8 mouse cellular contexts compared by ENCODE assay signal in the genomic region with DNA sequence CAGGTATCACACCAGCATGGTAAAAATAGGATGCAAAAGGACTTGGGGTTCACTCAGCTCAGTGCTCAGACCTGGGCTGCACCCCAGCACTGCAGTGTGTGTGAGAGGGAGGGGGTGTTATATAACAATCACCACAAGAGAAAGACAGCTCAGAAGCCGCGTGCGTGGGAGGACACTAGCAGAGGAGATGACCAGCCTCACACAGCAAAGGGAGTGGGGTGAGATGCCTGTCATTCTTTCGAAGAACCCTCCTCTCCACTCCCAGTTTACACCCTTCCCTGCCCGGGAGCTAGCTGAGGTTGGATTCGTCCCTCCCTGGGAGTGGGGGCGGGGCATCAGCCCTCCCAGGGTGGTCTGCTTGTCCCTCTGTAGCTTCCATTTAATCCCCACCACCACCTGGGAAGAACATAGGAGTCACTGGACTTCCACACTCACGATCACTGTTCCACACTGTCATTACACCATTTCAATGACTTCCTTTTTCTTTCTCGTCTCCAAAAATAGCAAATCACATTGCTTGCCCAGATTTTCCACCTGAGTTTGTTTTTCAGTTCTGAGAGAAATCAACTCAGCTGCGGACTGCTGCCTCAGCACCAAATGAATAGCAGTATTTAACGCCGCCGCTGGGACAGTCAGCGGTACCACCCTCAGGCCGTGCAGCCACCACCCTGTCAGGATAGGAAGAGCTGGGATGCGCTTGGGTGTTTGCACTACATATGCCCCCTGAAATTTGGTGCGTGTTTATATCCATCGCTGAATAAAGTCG. TPM values are rescaled to one million over a fixed set of nuclear protein-coding genes. Genes with fewer than 3 reads are reported as not detected.
DNase-seq lines count a peak whose midpoint lies in the region; ATAC-seq and TF ChIP-seq lines count a peak whose summit lies in the region.

No protein-coding gene starts in this region.

- H3K27ac ChIP-seq in forebrain, embryonic 13.5 days = no peak overlapping the region
- H3K27ac ChIP-seq in liver, embryonic 13.5 days = no peak overlapping the region

- WGBS in forebrain, embryonic 13.5 days = 3% methylated on average over 19 of the region's 19 CpGs
- WGBS in liver, embryonic 13.5 days (ENCODE audit: insufficient replicate concordance) = 9% methylated on average over 19 of the region's 19 CpGs

- 0 out of 2 replicates have a peak, but pooled peaks have one; percentile 13 for ATAC-seq in forebrain, embryonic 13.5 days
- ATAC-seq in liver, embryonic 13.5 days (ENCODE audit: low read depth) = no peak

- H3K9me3 ChIP-seq in forebrain, embryonic 13.5 days (replicated peaks) = no peaks in the 10 kb centered on the region
- no peaks in the 10 kb centered on the region for H3K9me3 ChIP-seq in liver, embryonic 13.5 days (replicated peaks)

- peaks cover 6% of the 10 kb centered on the region for H3K4me1 ChIP-seq in forebrain, embryonic 13.5 days
- peaks cover 15% of the 10 kb centered on the region for H3K4me1 ChIP-seq in liver, embryonic 13.5 days (replicated peaks)

- peak overlapping the region; percentile 3; the same call in 1 of the 2 replicates for H3K4me3 ChIP-seq in forebrain, embryonic 13.5 days
- H3K4me3 ChIP-seq in liver, embryonic 13.5 days (replicated peaks) = no peak overlapping the region
- H3K4me3 ChIP-seq in myocyte = no peak overlapping the region

- peaks cover 11% of the 10 kb centered on the region; the same call in 1 of the 2 replicates for H3K27me3 ChIP-seq in forebrain, embryonic 13.5 days
- peaks cover 14% of the 10 kb centered on the region for H3K27me3 ChIP-seq in liver, embryonic 13.5 days
- H3K27me3 ChIP-seq in myocyte (ENCODE audit: control insufficient read depth, insufficient read depth, insufficient read length) = no peaks in the 10 kb centered on the region

- no peaks in the 10 kb centered on the region for H3K79me2 ChIP-seq in myocyte (ENCODE audit: control insufficient read depth, insufficient read depth)

- no peak for TF ChIP-seq POLR2A in myocyte (IDR thresholded peaks at IDR 0.05; ENCODE audit: insufficient read length, low read depth)

- DNase-seq in B cell, adult 2 months = peak; percentile 35
- peak; percentile 10 for DNase-seq in adrenal gland, postnatal 25 days
- peak; percentile 47 to 64 for DNase-seq in heart, postnatal 10 days
- DNase-seq in kidney, postnatal 36 days = peak; percentile 38 to 50
- DNase-seq in liver, embryonic 13.5 days = no peak
- DNase-seq in thymus, postnatal 36 days = peak; percentile 14 to 18

- H3ac ChIP-seq in myocyte (ENCODE audit: control insufficient read depth, insufficient read length) = no peak overlapping the region

- no peaks in the 10 kb centered on the region for H3K36me3 ChIP-seq in forebrain, embryonic 13.5 days (ENCODE audit: poor library complexity, severe bottlenecking)
- H3K36me3 ChIP-seq in liver, embryonic 13.5 days = no peaks in the 10 kb centered on the region
- no peaks in the 10 kb centered on the region for H3K36me3 ChIP-seq in myocyte (ENCODE audit: control insufficient read depth, insufficient read depth)

- H3K4me2 ChIP-seq in forebrain, embryonic 13.5 days = peak overlapping the region; percentile 47
- peak overlapping the region; percentile 42 for H3K4me2 ChIP-seq in liver, embryonic 13.5 days
- H3K4me2 ChIP-seq in myocyte (ENCODE audit: low read depth) = peak overlapping the region; percentile 37

- intact Hi-C loops in heart, postnatal 10 days (cut with DNase I) = no loop called here

- peak overlapping the region; percentile 27; the same call in 1 of the 2 replicates for H3K9ac ChIP-seq in forebrain, embryonic 13.5 days
- H3K9ac ChIP-seq in liver, embryonic 13.5 days = 0 out of 2 replicates have a peak overlapping the region, but pooled peaks have one; percentile 22

TF ChIP-seq in myocyte, 11 proteins besides CTCF, POLR2A, EP300 and RAD21:
- peak in 1 of 3 experiments; percentile 5 for TF ChIP-seq MYOG (IDR thresholded peaks at IDR 0.05; ENCODE audit: control insufficient read depth in 1 of 3, insufficient read depth in 1 of 3, insufficient read length in 2 of 3, low read depth in 2 of 3)
- no peak for TF ChIP-seq TCF3 (IDR thresholded peaks at IDR 0.05; ENCODE audit: insufficient read length, low read depth)
- TF ChIP-seq POLR2AphosphoS2 (IDR thresholded peaks at IDR 0.05; ENCODE audit: insufficient read length, low read depth) = no peak
- no peak for TF ChIP-seq TCF12 (IDR thresholded peaks at IDR 0.05; ENCODE audit: insufficient read depth, poor library complexity, severe bottlenecking)
- TF ChIP-seq SRF (IDR thresholded peaks at IDR 0.05; ENCODE audit: control insufficient read depth, insufficient read length, low read depth) = no peak

RNA-seq across cellular contexts. Expression of gene Aak1, which starts 26.8 kb away (rescaled TPM):
- total RNA-seq in adrenal gland, postnatal 25 days (2021) = 93.8 and 99.7 TPM in 2 replicates
- 21.3 and 24.3 TPM in 2 replicates for polyA plus RNA-seq in forebrain, embryonic 13.5 days (2015; fragmentation: Nextera tagmentation; extraction: Ambion mirVana)
- 100 to 1,000 TPM in 1 of 2 experiments, 10 to 100 TPM in 1; 95.7 to 103 TPM for total RNA-seq in heart, postnatal 10 days (2021)
- 3.4 and 4.3 TPM in 2 replicates for polyA plus RNA-seq in liver, embryonic 13.5 days (2015; fragmentation: Nextera tagmentation; extraction: Ambion mirVana)
- 11.5 TPM for polyA plus RNA-seq in myocyte (2012; fragmentation: generic; extraction: Trizol)

RNA-seq across cellular contexts. Expression of gene Anxa4, which starts 29.1 kb away (rescaled TPM):
- total RNA-seq in adrenal gland, postnatal 25 days (2021) = 56.7 and 68.9 TPM in 2 replicates
- polyA plus RNA-seq in forebrain, embryonic 13.5 days (2015; fragmentation: Nextera tagmentation; extraction: Ambion mirVana) = 2.9 and 3.2 TPM in 2 replicates
- 10 to 100 TPM; 38.5 to 39.6 TPM for total RNA-seq in heart, postnatal 10 days (2021)
- 28.1 and 31.7 TPM in 2 replicates for polyA plus RNA-seq in liver, embryonic 13.5 days (2015; fragmentation: Nextera tagmentation; extraction: Ambion mirVana)
- 72.5 TPM for polyA plus RNA-seq in myocyte (2012; fragmentation: generic; extraction: Trizol)
